Mouse (Mus musculus) c-Kit-negative CD71-positive TER-119-positive erythroid progenitor cells, embryonic 14.5 days (primary cell): ENCODE measurements around the gene Zfp955a.
"Not testable (repeated sequence)": the region's sequence is repeated elsewhere in the genome, so short reads cannot be mapped to it uniquely, and the experiment has no call there.

ENCODE experiments used
- DNase-seq: peaks from one replicate; pipeline ENCODE4 v3.0.0-alpha.2; 2013; ENCODE audit warnings: low read depth, low spot score

The Zfp955a gene

GRCm38 (mm10) chr17:33254530-33255318 lies at the start of gene Zfp955a:
Gene Zfp955a, minus strand, starts transcription at chr17:33255145.
- not testable (repeated sequence) for DNase-seq

- DNase-seq: not testable (repeated sequence)
Measured at GRCm38 (mm10) chr17:33289876-33290149, 34.9 kb upstream of the Zfp955a start.

- DNase-seq: not testable (repeated sequence)
Measured at GRCm38 (mm10) chr17:33289039-33289875, 34.3 kb upstream of the Zfp955a start, which contains the start of gene Zfp955b. Gene Zfp955b, plus strand, starts transcription at chr17:33289544.

GRCm38 (mm10) chr17:33268907-33269306 lies 14.0 kb upstream of the Zfp955a start:
- no peak for DNase-seq

DNA sequence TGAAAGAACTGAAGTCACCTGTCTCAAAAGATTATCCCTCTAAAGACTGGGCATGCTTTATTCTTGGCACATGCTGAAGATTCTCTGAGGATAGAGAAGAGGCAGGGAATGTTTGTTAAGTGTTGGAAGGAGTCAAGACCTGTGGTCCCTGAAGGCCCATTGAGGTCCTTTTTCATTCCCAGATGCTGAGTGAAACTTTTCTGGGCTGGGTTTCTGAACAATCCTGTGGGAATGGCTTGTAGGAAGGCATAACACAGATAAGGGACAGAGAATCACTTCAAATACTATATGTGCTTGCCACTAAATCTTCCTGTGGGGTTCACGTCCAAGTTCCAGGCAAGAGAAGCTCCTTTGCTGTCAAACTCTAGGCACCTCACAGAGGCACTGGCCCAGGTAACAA lies 9.4 kb upstream of the Zfp955a start, which contains the start of gene Olfr63:
TSS of gene Olfr63 (plus strand) at position 301 of the 400 bp plus-strand sequence.
- no peak for DNase-seq

GRCm38 (mm10) chr17:33255319-33255657 lies 343 bp upstream of the Zfp955a start:
- not testable (repeated sequence) for DNase-seq

DNA sequence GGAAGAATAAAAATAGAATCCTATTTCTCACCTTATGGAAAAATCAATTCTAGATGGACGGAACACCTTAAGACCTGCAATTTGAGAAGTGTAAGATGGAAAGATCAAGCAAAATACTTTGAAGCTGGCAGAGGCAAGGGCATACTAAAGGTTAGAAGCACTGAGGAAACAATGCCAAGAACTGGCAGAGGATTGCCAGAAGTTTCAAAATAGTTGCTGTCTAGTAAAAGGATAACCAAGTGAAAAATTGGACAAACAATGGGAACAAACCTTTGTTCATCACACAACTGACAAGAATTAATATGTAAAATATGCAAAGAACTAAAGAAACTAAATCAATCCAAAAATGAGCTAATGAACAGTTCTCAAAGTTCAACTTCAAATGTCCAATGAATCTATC lies 18.3 kb downstream of the Zfp955a start:
- not testable (repeated sequence) for DNase-seq

GRCm38 (mm10) chr17:33221590-33221989 lies 33.4 kb downstream of the Zfp955a start, which contains the start of gene Olfr1564:
Gene Olfr1564, minus strand, starts transcription at chr17:33221690.
- DNase-seq: no peak

DNA sequence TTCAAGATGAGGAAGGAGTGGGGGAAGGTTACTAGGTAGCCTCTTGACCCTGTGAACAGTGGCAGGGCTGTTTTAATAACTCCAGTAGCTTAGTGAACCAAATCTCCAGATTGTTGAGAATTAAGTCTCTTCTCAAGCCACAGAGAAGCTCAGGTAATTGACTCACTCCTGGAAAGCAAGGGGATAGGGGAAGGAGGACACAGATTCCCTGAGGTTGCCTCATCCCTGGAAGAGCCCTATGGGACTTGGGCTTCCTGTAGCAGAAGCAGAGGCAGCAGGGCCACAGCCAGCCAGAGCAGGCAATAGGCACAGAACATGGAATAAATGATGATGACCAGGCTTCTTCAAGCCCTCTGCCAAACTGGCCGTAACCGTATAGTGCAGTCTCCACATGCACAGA lies 63.9 kb downstream of the Zfp955a start, which contains the start of gene Olfr239:
TSS of gene Olfr239 (plus strand) at position 301 of the 400 bp plus-strand sequence.
- DNase-seq: not testable (repeated sequence)
